Mouse (Mus musculus) Patski (cell line): ENCODE results near the gene Tra2a. TPM values are rescaled to one million over a fixed set of nuclear protein-coding genes. Genes with fewer than 3 reads are reported as not detected.
"Not testable (repeated sequence)": the region's sequence is repeated elsewhere in the genome, so short reads cannot be mapped to it uniquely, and the experiment has no call there.

Experiments
- ATAC-seq: fragments of 100-300 bp; one replicate; pipeline ENCODE4 v1.8.0; 2021
- CTCF ChIA-PET: fragments of 350-600 bp; sonication (Branson Sonifier 250); formaldehyde crosslinking; loops from one replicate; lab custom pipeline; 2022; ENCODE audit warnings: inconsistent platforms; lab: Charles Lee
- POLR2A ChIA-PET: fragments of 350-600 bp; sonication (Branson Sonifier 250); formaldehyde crosslinking; loops from one replicate; lab custom pipeline; 2022; ENCODE audit warnings: antibody characterized with exemption, inconsistent platforms; lab: Charles Lee
- DNase-seq: peaks from one replicate; pipeline ENCODE4 v3.0.0-alpha.2; 2011; ENCODE audit warnings: low read depth, low spot score
- H3K27me3 ChIP-seq: fragments of 371-371 bp; one replicate; pipeline ENCODE4 v1.5.1; 2021
- CTCF ChIP-seq: fragments of 100-300 bp; IDR thresholded peaks from one replicate; pipeline ENCODE4 v1.5.1; 2021
- in situ Hi-C: fragments of 300-500 bp; cut with MboI; formaldehyde crosslinking; loops from 3 replicates; pipeline ENCODE4 v1.11.1; 2018; ENCODE audit warnings: low pct_unique_long_range_greater_than_20kb, mixed read lengths
- polyA plus RNA-seq: library from polyadenylated mRNA; unstranded; gene quantifications from one replicate; pipeline ENCODE4 v1.2.3, GENCODE M21; 2021

Tra2a gene
- polyA plus RNA-seq, 1 experiment from 2014 or later = 104 TPM

DNA sequence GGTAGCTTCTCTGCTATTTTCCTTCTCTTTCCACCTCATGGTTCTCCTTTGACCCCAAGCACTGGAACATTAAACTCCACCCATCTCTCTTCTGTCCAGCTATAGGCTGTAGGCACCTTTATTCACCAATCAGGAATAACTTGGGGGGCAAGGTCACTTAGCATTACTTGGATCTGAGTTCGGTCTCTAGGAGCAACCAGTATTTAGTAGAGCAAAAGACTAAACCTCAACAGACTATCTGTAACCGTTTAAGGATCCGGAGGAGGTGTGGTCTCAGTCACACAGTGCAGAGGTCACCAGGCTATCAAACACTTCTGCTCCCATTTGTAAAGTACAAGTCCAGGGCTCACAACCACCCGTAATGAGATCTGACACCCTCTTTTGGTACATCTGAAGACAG is 3.9 kb upstream of the Tra2a start:
- ATAC-seq = no peak
- CTCF ChIA-PET = interaction anchor here (0.7 to 1.9 kb wide), 3 partner anchors 51 to 93 kb away, joined by 3 to 4 read pairs (median 3); partner anchors contain the start of gene Ccdc126
- POLR2A ChIA-PET = no interaction called here
- no peak for DNase-seq
- in situ Hi-C loops = loop anchor here (5.0 kb wide), 2 partner anchors 55 to 125 kb away; no protein-coding TSS in a partner anchor
- TF ChIP-seq CTCF = no peak
- no peaks in the 10 kb centered on the region for H3K27me3 ChIP-seq

DNA sequence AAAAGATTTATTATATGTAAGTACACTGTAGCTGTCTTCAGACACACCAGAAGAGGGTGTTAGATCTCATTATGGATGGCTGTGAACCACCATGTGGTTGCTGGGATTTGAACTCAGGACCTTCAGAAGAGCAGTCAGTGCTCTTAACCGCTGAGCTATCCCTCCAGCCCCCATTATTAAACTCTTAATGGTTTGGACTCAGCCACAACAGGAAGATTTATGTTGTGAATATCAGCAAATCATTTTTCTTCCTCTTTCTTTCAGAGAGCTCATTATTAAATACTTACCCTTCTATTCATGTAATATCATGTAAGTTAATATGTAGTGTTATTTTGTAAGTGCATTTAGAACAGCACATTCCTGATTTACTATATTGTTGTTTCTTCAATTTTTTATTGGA is 1.4 kb upstream of the Tra2a start:
- in situ Hi-C loops = loop anchor here (5.0 kb wide), 2 partner anchors 57 to 127 kb away; no protein-coding TSS in a partner anchor
- ATAC-seq, H3K27me3 ChIP-seq, POLR2A ChIA-PET, DNase-seq: not testable (repeated sequence)
- CTCF ChIA-PET = interaction anchor here (0.7 to 2.3 kb wide), 3 partner anchors 54 to 95 kb away, joined by 3 to 9 read pairs (median 3); partner anchors contain the start of gene Ccdc126

DNA sequence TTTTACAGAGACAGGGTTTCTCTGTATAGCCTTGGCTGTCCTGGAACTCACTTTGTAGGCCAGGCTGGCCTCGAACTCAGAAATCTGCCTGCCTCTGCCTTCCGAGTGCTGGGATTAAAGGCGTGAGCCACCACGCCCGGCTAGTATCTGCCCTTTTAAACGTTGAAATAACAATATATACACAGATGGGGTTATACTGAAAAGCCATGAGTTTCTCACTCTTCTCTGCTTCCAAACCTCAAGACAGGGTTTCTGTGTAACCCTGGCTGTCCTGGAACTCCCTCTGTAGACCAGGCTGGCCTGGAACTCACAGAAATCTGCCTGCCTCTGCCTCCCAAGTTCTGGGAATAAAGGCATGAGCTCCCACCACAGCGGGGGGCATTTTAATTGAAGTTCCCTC is 613 bp upstream of the Tra2a start:
- DNase-seq = not testable (repeated sequence)

DNA sequence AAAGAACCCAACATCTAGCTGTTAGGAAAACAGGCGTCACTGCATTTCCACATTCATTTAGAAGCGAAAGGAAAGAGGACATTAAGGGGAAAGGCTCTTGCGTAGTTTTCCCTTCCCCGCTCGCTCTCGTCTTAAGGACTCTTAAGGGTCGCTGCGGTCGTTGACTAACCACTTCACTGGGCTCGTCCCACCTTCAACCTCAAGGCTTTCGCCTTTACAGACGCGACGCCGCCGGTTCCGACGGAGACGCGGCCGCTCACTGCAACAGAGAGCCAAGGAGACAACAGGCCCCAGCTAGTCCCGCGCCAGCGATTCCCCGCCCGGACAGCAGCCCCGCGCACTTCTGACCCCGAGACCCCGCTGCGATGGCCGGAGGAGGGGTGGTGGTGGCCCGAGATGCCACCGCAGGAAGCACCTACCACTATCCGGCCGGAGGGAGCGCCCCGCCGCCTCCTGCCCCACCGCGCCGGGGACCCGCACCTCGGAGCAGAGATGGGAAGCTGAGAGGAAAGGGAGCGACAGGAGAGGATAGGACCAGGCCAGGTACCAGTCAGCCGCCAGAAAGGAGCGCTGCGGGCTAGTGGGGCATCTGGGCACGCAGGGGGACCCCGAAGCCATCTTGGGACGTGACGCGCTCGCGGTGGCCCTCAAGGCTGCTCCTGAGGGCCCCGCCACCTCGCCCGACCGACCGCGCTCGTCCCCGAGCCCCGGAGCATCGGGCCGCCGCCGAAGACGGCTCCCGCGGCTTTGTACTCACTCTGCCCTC is 569 bp downstream of the Tra2a start:
- TF ChIP-seq CTCF = no peak
- ATAC-seq (peak; percentile 41), DNase-seq (no peak)
- POLR2A ChIA-PET = interaction anchor here (0.6 kb wide), 1 partner anchor 433 kb away, joined by 3 read pairs; no protein-coding TSS in a partner anchor
- no peaks in the 10 kb centered on the region for H3K27me3 ChIP-seq
- in situ Hi-C loops = no loop called here
- CTCF ChIA-PET = interaction anchor here (0.7 to 1.5 kb wide), 3 partner anchors 16 to 53 kb away, joined by 3 to 5 read pairs (median 3); no protein-coding TSS in a partner anchor

More for the DNA sequence above, 613 bp upstream of the Tra2a start:
- POLR2A ChIA-PET, H3K27me3 ChIP-seq, in situ Hi-C loops, ATAC-seq: not testable (repeated sequence)
- CTCF ChIA-PET = interaction anchor here (0.7 to 2.3 kb wide), 3 partner anchors 52 to 96 kb away, joined by 3 to 9 read pairs (median 3); partner anchors contain the start of gene Ccdc126

DNA sequence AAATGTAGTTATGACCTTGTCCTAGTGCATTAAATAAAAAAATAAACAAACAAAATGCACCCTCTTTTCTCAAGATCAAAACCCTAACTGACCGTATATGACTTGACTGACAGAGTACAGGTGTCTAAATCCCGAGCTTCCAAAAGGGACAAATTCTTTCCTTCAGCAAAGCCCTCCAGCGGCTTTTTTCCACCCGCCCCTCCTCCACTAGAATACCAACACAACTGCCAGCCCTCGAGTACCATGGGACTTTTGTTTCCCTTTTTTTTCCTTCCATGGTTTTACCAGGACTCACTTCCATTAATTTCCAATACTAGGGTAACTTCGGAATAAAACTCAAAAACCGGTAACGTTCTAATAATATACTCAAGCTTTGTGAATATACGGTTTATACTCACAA is 1.4 kb downstream of the Tra2a start:
- POLR2A ChIA-PET = interaction anchor here (0.7 kb wide), 1 partner anchor 30 kb away, joined by 4 read pairs; no protein-coding TSS in a partner anchor
- in situ Hi-C loops = no loop called here

DNA sequence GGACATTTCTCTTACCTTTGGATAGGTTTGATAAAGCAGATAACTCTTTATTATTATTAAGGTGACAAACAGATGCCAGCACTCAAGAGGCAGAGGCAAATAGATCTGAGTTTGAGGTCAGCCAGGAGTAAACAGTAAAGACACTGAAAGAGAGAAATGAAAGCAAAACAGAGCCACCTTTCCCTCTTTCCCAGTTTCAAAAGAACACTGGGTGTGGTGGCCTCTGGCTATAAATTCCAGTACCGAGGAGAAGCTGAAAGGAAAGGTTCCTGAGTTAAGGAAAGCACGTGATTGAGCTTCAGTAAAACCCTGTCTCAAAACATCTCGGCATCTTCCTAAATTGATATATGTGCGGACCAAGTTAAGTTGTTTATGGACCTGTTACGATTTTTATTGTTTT is 4.1 kb downstream of the Tra2a start:
- no peak for TF ChIP-seq CTCF
- no peaks in the 10 kb centered on the region for H3K27me3 ChIP-seq
- no peak for ATAC-seq
- ChIA-PET POLR2A (no interaction called here), CTCF (no interaction called here)
- in situ Hi-C loops = no loop called here
- DNase-seq = no peak

More for the DNA sequence above, 1.4 kb downstream of the Tra2a start:
- TF ChIP-seq CTCF = no peak
- H3K27me3 ChIP-seq = no peaks in the 10 kb centered on the region
- ATAC-seq = no peak
- CTCF ChIA-PET = interaction anchor here (1.5 kb wide), 1 partner anchor 15 kb away, joined by 5 read pairs; no protein-coding TSS in a partner anchor
- no peak for DNase-seq

DNA sequence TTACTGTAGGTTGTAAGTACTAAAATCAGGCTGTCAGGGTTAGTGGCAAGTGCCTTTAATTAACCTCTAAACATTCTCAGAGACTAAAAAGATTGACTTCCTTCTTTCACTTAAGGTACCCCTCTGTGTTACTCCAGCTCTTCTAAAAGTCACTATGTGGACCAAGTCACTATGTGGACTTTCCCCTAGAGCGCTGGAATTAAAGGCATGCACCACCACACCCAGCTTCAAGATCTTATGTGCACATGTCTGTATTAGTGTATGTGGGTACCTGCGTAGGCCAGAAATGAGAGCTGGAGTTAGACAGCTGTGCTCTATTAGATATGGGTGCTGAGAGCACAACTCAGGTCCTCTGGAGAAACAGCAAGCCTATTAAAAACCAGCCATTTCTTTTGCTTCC is 6.0 kb downstream of the Tra2a start:
- POLR2A ChIA-PET = no interaction called here
- DNase-seq = no peak
- H3K27me3 ChIP-seq = no peaks in the 10 kb centered on the region
- ATAC-seq = no peak
- in situ Hi-C loops = no loop called here
- TF ChIP-seq CTCF = no peak
- CTCF ChIA-PET = interaction anchor here (2.3 kb wide), 1 partner anchor 11 kb away, joined by 9 read pairs; no protein-coding TSS in a partner anchor

DNA sequence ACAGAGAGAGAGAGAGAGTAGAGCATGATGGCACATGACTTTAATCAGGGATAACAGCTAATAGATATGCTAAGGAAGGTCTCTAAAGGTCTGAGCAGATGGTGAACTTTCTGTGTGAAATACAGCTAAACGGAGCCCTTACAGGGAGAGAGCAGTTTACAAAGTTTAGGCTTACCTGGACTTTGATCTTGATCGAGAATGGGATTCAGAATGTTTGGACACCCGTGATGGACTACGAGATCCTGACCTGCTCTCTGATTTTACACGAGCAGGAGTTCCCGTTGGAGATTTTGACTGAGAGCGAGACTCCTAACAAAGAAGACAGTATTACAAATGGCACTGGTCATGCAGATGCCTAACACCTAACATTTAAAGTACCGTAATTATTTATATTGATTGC is 11.6 kb downstream of the Tra2a start:
- ChIA-PET POLR2A (no interaction called here), CTCF (no interaction called here)
- DNase-seq (no peak), ATAC-seq (no peak)
- no peak for TF ChIP-seq CTCF
- H3K27me3 ChIP-seq = no peaks in the 10 kb centered on the region
- in situ Hi-C loops = no loop called here

DNA sequence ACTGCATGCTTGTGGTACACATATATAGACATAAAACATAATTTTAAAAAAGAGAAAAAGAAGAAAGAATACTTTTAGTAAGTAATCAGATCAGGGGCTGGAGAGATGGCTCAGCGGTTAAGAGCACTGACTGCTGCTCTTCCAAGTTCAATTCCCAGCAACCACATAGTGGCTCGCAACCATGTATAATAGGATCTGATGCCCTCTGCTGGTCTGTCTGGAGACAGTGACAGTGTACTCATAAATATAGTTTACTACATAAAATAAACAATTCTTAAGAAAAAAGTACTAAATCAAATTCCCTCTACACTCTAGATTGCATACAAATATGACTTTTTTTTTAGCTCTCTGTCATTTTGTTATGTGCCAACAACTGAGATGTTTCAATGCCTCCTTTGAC is 12.6 kb downstream of the Tra2a start:
- DNase-seq = no peak
- peak; percentile 48 for TF ChIP-seq CTCF
- POLR2A ChIA-PET = no interaction called here
- no peak for ATAC-seq
- no peaks in the 10 kb centered on the region for H3K27me3 ChIP-seq
- in situ Hi-C loops = no loop called here
- CTCF ChIA-PET = no interaction called here

DNA sequence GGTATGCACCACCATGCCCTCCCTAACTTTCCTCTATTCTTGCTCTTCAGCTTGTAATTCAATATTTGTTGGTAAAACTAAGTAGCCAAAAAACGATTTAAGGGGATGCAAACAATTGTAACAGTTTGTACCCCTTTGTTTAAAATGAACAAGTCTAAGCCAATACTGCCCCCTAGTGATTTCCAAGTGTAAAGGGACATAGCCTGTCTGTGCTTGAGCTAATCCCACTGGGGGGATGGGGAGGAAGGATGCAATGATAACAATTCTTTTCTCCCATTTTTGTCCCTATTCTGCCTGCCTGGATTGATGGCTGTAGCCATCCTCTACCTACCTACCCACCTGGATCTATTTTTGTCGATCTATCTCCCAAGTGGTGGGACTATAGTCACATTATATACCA is 16.6 kb downstream of the Tra2a start:
- ATAC-seq = no peak
- in situ Hi-C loops = no loop called here
- POLR2A ChIA-PET = no interaction called here
- TF ChIP-seq CTCF = peak; percentile 75
- no peaks in the 10 kb centered on the region for H3K27me3 ChIP-seq
- CTCF ChIA-PET = interaction anchor here (1.1 to 1.5 kb wide), 4 partner anchors 9 to 15 kb away, joined by 3 to 9 read pairs (median 4); no protein-coding TSS in a partner anchor
- no peak for DNase-seq

DNA sequence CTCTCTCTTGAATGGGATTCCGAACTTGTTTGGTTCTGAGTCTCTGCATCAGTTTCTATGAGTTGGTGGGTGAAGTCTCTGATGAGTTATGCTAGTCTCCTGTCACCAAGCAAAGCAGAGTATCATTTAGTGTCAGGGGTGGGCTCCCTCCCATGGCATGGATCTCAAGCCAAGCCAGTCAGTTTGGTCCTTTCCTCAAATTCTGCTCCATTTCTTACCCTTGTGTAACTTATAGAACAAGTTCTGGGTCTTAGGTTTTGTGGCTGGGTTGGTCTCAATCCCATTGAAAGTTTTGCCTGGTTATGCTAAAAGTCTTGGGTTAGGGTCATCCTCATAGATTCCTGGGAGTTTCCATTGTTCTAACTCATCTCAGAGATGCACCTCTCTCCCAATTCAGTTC is 21.5 kb downstream of the Tra2a start:
- ChIA-PET POLR2A (no interaction called here), CTCF (interaction anchor here (1.1 kb wide), 1 partner anchor 185 kb away, joined by 4 read pairs; no protein-coding TSS in a partner anchor)
- DNase-seq (no peak), ATAC-seq (no peak)
- in situ Hi-C loops = no loop called here
- H3K27me3 ChIP-seq = no peaks in the 10 kb centered on the region
- TF ChIP-seq CTCF = no peak
